Mouse (Mus musculus) embryonic fibroblast, embryonic 13.5 days (primary cell): ENCODE data around the gene 1700021F07Rik. TPM values are rescaled to one million over a fixed set of nuclear protein-coding genes. Genes with fewer than 3 reads are reported as not detected.

ENCODE experiments used
- H3K27ac ChIP-seq: 2 replicates; pipeline ENCODE4 v1.5.1; 2012; ENCODE audit warnings: low read length, control low read depth, inconsistent platforms; ENCODE audit not compliant: insufficient read depth
- H3K4me1 ChIP-seq: 2 replicates; pipeline ENCODE4 v1.6.1; 2011; ENCODE audit warnings: low read length; ENCODE audit not compliant: control insufficient read depth, insufficient read depth
- H3K4me3 ChIP-seq: 2 replicates; pipeline ENCODE4 v1.5.1; 2011; ENCODE audit warnings: mild to moderate bottlenecking, control low read depth, low read length; ENCODE audit not compliant: insufficient read depth
- CTCF ChIP-seq: IDR thresholded peaks from 2 replicates; pipeline ENCODE4 v1.5.1; 2011; ENCODE audit warnings: mild to moderate bottlenecking, control low read depth, low read length, moderate library complexity, borderline replicate concordance; ENCODE audit not compliant: insufficient read depth
- POLR2A ChIP-seq: IDR thresholded peaks from 2 replicates; pipeline ENCODE4 v1.6.1; 2011; ENCODE audit warnings: low read depth, mild to moderate bottlenecking, control low read depth, low read length, moderate library complexity
- polyA plus RNA-seq: library from polyadenylated mRNA; stranded (reverse); fragments of >200 nt; gene quantifications from 2 replicates; pipeline ENCODE4 v1.2.4, GENCODE M21; 2011; ENCODE audit warnings: low read depth; ENCODE audit not compliant: missing spikeins, insufficient read length

The 1700021F07Rik gene
- polyA plus RNA-seq: not detected in 2 replicates

DNA sequence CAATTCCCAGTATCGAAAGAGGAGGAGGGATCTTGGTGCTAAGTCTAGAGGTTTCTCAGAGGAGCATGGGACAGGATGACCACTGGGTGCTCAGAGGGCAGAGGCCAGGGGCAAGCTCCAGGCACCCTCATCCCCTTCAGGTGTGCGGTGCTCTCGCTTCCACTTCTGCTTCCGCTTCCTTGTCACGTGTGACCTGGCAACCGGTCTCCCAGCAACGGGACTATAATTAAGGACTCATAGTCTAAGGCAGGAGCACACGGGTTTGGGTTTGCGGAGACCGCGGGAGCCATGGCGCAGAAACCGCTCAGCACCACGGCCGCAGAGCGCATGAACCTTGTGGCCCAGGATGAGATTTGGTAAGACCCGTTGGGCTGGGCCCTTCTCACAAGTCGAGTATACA is at the start of gene 1700021F07Rik:
1700021F07Rik (plus strand) TSS at position 211 of the 400 bp plus-strand sequence.
- no peaks in the 10 kb centered on the region for H3K4me1 ChIP-seq
- TF ChIP-seq CTCF (no peak), POLR2A (no peak)
- no peak within 1 kb of the TSS for H3K27ac ChIP-seq
- no peak within 1 kb of the TSS for H3K4me3 ChIP-seq

- no peak overlapping the region for H3K27ac ChIP-seq
- TF ChIP-seq CTCF (no peak), POLR2A (no peak)
Observed at GRCm38 (mm10) chr2:173473233-173473632, 49.2 kb upstream of the 1700021F07Rik start.

GRCm38 (mm10) chr2:173479050-173479449 is 43.3 kb upstream of the 1700021F07Rik start:
- H3K27ac ChIP-seq: no peak overlapping the region
- H3K4me1 ChIP-seq: no peaks in the 10 kb centered on the region
- TF ChIP-seq CTCF (no peak), POLR2A (no peak)
- no peak overlapping the region for H3K4me3 ChIP-seq

More at GRCm38 (mm10) chr2:173473233-173473632, 49.2 kb upstream of the 1700021F07Rik start:
- H3K4me3 ChIP-seq: no peak overlapping the region
- no peaks in the 10 kb centered on the region for H3K4me1 ChIP-seq

DNA sequence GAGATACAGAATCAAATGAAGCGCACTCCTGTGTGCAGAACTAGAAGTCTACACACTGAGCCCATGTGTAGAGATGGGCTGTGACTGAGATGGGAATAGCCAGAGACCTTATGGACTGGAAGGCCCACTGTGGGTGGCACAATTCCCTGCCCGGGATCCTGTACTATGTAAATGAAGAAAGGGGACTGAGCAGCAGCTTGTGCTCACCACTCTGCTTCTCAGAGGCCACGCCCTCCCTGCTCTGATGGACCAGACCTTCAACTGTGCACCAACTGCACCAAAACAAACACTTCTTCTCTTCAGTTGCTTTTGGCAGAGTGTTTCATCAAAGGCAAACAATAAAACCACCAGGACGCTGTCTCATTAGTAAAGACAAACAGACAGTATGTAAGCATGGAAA is 37.9 kb upstream of the 1700021F07Rik start:
- TF ChIP-seq POLR2A (no peak), CTCF (no peak)
- Histone ChIP-seq H3K4me1 (no peaks in the 10 kb centered on the region), H3K27ac (no peak overlapping the region), H3K4me3 (no peak overlapping the region)

DNA sequence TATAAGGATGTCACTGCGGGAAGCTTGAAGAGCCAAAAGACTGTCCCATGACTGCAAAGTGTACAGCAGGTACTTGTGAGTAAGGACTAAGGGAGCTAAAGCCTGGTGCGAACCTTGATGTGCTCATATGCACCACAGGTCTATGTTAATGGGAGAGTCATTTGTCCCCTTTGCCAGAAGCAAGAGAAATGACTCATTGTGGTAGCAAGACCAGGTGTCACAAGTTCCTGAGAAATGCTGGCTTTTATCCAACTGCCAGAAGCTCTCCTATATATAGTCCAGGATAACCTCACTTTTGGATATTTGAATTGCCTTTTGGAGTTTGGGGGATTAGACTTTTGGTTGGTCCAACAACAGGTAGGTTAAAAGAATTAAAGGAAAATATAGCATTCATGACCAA is 22.8 kb upstream of the 1700021F07Rik start:
- H3K27ac ChIP-seq: no peak overlapping the region
- TF ChIP-seq POLR2A (no peak), CTCF (no peak)
- no peak overlapping the region for H3K4me3 ChIP-seq
- H3K4me1 ChIP-seq: no peaks in the 10 kb centered on the region

GRCm38 (mm10) chr2:173513977-173514376 is 8.4 kb upstream of the 1700021F07Rik start:
- Histone ChIP-seq H3K4me3 (no peak overlapping the region), H3K4me1 (no peaks in the 10 kb centered on the region), H3K27ac (no peak overlapping the region)
- no peak for TF ChIP-seq POLR2A
- no peak for TF ChIP-seq CTCF

- Histone ChIP-seq H3K4me1 (no peaks in the 10 kb centered on the region), H3K4me3 (no peak overlapping the region), H3K27ac (no peak overlapping the region)
- TF ChIP-seq CTCF (no peak), POLR2A (no peak)
Observed at GRCm38 (mm10) chr2:173515186-173515585, 7.2 kb upstream of the 1700021F07Rik start.

- Histone ChIP-seq H3K4me3 (no peak overlapping the region), H3K4me1 (no peaks in the 10 kb centered on the region), H3K27ac (no peak overlapping the region)
- TF ChIP-seq CTCF (no peak), POLR2A (no peak)
Observed at GRCm38 (mm10) chr2:173516150-173516855, 6.1 kb upstream of the 1700021F07Rik start.

DNA sequence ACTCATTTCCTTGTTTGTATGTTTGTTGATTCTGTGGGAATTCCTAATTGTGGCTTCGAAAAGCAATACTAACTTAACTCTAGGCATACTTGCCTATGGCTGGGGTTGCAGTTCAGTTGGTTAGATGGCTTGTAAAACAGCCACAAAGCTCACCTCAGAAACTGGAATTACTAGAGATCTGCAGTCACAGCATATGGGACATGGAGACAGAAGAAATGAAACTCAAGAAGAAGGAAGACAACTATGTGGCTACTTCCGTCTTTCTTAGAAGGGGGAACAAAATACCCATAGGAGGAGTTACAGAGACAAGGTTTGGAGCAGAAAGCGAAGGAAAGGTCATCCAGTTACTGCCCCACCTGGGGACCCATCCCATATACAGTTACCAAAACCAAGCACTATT is 6.1 kb downstream of the 1700021F07Rik start:
- no peak overlapping the region for H3K27ac ChIP-seq
- H3K4me3 ChIP-seq: no peak overlapping the region
- no peaks in the 10 kb centered on the region for H3K4me1 ChIP-seq
- TF ChIP-seq POLR2A: no peak
- TF ChIP-seq CTCF: no peak

- H3K4me3 ChIP-seq: no peak overlapping the region
- TF ChIP-seq CTCF: no peak
- TF ChIP-seq POLR2A: no peak
- H3K4me1 ChIP-seq: no peaks in the 10 kb centered on the region
- no peak overlapping the region for H3K27ac ChIP-seq
Observed at GRCm38 (mm10) chr2:173532711-173533462, 10.5 kb downstream of the 1700021F07Rik start.
